Mouse (Mus musculus) frontal cortex, adult 2 months (tissue): ENCODE results near the gene Vwa7. TPM values are rescaled to one million over a fixed set of nuclear protein-coding genes. Genes with fewer than 3 reads are reported as not detected.
A peak's percentile ranks its signal among the peaks of the same experiment; 100 is the strongest.

ENCODE experiments used
- DNase-seq, 2 experiments: peaks; one replicate each; pipeline ENCODE4 v3.0.0; 2022; ENCODE audit warnings: low spot score in 1 of 2; ENCODE audit errors: extremely low spot score in 1 of 2
- polyA plus RNA-seq: library from polyadenylated mRNA; depleted of rRNA; stranded (reverse); fragments of >200 nt; gene quantifications from 2 replicates; pipeline ENCODE4 v1.2.3, GENCODE M21; 2012

The Vwa7 gene
- polyA plus RNA-seq, 1 experiment = 0.48 TPM

DNA sequence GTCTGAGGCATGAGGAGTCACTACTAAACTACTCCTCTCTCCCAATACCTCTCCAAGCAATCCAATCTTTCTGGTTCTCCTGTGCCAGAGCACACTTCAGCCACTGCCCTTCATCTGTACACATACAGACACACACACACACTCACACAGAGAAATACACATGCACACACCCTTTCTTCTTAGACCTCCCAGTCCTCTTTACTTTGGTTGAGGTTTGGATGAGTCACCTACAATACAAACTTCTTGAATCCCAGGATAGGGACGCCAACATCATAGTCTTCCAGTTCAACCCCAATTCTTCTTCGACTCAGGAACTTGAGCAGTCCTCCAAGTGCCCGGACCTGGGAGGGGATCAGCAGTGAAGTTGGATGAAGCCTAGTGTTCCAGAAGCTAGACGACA is 27.4 kb downstream of the Vwa7 start:
- no peak for DNase-seq

DNA sequence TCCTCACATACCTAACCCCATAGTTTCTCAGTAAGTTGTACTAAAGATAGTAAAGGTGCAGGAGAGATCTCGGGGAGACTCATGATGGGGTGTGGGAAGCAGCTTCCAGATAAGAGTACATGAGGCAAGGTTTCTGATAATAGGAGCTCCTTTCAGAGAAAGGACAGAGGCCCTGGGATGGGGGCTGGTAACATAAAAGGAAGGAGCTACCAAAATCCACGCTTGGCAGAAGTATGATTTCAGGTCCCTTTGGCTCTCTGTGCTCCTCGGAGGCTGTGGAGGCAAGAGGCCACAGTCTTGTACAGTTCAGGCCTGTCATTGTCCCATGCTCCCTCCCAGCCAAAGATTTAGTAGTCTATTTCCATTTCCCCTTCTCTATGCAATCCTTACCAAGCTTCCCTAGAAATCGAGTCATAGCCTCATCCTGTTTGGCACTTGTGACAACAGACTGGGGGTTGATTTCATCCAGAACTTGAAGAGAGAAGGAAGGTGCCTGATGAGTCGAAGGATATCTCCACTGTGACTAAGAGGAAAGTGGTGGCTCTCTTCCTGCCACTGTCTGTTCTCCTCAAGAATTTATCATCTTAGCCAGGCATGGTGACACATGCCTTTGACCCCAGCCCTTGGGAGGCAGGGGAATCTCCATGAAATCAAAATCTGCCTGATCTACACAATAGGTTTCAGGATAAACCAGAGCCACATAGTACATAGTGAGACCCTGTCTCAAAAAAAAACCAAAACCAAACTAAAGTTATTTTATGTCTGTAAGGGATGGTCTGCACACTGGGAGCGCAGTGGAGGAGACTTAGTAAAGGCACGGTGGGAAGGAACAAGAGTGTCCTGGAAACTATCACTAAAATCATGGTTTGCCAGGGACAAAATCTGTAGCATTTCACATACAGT is 28.8 kb downstream of the Vwa7 start:
- DNase-seq = no peak

DNA sequence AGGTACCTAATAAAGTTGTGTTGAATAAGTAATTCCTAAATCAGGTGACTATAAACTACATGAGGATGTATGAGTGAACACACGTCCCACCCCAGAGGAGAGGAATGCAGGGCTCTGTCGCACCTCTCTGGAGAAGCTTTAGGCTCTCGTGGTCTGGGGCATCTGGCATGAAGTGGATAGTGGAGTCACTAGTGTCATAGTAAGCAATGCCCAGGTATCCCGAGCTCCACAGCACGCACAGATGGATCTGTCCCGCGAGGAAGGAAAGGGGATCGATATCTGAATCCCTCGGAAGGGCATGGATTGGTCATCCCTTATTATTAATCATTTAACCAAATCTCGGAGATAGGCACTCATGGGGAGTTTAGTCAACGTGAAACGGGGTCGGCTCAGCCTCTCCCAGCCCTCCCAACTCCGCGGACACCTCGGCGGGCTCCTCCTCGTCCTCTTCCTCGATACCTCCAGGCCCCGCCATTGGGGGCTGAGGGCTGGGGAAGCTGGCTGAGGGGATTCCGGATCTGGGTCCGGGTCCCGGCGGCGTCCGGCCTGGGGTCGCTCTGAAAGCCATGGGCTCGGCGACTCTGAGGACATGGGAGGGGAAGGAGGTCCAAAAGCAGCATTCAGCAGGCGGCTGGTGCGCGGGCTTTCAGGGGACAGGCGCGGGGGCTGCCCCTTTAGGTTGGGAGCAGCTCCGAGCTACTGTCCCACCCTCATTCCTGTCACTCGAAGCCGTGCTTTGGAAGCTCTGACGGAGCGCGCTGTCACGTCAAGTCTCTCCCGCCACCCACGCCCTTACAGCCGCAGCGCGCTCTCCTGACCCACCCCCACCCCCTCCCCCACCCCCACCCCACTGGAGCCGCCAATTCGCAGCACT is 29.7 kb downstream of the Vwa7 start:
- no peak for DNase-seq

DNA sequence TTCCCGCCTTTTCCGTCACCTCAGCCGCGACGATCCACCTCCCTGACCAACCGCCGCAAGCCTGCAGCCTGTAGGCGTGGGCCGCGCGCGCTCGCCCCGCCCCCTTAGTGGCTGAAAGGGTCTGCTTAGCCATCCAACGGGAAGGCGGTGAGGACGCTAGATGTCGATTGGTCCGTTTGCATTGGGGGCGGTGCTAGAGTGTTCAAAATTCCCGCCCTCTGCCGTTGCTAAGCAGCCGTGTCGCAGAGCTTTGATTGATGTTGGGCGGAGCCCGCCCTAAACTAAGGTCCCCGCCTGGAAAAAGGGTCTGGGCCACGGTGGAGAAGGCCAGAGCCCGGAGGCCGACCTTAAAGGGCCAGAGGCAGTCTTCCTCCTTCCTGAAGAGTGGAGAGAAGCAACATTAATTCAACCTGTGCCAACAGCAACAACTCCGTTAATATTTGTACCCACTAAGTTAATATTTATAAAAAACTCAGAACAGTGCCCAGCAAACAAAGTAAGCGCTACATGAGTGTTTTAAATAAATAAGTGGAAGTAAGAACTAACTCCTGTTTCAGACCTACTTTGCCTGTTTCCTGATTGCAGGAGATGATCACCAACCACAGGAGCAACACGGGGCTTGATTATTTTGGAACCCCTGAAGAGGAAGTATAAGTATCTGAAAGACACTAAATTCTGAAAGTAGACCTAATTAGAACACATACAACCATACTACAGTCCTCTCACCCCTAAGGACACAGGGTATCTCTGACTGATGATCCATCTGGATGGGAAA is 30.5 kb downstream of the Vwa7 start, which contains the start of gene Msh5:
TSS of gene Msh5 (minus strand) at position 65 of the 775 bp plus-strand sequence.
- peak; percentile 89 to 94 for DNase-seq

DNA sequence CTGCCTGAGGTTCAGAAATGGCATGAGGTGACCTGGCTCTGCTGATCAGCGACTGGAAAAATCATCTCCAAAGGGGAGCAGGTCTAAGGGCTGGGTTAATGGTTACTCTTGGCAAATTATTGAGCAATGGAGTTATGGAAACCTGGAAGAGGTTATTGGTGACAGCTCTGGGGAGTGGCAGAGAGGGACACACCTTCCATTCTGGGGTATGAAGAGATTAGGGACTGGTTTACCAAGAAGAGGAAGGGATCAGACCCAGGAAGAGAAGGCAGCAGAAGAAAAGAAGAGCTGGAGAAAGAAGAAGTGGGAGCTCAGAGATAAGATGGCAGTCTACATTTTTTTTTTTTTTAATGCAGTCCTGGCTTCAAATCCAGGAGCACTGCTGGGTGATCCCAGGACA is 31.3 kb downstream of the Vwa7 start:
- no peak for DNase-seq

DNA sequence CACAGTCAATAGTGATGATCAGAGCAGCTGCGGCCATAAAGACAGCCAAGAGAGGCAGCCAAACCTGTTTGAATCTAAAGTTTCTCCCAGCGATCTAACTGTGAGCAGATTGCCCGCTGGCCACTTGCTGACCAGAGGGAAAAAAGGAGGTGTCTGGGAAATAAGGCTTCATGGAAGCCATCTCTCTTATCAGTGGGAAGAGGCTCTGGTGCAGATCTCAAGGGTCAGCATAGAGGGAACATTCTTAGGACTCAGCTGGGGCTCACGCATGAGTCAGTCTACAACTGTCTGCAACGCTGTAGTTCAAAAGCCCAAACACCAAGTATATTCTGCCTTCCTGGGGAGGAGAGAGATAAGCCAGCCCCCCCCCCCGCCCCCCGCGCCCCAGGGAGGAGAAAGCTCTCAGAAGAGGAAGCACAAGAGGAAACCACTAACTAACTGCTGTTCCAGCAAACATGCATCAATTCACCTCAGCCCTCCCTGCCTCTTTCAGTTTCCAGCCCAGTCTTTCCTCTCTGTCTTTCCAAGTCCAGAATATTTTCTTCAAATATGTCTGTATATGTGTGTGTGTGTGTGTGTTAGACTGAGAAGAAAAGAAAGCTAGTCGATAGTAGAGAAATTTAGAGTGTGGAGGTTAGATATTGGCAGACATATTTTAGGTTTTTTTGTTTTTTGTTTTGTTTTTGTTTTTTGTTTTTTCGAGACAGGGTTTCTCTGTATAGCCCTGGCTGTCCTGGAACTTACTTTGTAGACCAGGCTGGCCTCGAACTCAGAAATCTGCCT is 32.0 kb downstream of the Vwa7 start:
- no peak for DNase-seq

DNA sequence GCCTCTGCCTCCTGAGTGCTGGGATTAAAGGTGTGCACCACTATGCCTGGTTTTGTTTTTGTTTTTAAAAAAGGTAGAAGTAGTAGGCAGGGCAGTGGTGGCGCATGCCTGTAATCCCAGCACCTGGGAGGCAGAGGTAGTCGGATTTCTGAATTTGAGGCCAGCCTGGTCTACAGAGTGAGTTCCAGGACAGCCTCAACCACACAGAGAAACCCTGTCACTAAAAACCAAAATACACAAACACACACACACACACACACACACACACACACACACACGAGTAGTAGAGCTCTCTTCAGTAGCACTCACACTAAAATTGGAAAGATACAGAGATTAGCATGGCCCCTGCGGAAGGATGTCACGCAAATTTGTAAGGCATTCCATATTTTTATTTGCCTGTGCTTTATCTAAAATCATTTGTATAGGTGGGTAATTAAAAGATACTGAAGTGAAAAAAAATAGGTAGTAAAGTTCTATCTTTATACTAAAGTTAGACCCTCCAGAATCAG is 32.6 kb downstream of the Vwa7 start:
- DNase-seq = no peak

DNA sequence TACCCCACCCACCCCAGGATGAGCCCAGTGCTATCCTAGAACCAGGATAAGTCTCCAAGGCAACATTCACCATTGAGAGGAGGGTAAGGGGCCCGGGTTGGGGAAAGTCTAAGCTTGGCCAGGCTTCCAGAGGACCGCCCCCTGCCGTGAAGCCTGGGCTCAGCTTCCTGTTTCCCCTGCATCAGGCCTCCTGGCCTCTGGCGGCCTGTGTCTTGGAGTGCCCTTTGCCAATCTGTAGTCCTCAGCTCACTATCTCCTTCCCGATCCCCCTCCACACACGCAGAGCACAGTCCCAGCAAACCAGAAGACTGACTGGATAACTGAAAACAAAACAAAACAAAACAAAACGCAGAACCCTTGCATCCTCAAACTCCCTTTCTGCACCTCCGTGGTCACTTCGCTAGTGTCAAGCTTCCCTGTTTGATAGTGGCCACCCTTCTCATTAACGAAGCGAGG is 33.2 kb downstream of the Vwa7 start, which contains the start of gene Clic1:
TSS of gene Clic1 (plus strand) at position 406 of the 456 bp plus-strand sequence.
- no peak for DNase-seq

DNA sequence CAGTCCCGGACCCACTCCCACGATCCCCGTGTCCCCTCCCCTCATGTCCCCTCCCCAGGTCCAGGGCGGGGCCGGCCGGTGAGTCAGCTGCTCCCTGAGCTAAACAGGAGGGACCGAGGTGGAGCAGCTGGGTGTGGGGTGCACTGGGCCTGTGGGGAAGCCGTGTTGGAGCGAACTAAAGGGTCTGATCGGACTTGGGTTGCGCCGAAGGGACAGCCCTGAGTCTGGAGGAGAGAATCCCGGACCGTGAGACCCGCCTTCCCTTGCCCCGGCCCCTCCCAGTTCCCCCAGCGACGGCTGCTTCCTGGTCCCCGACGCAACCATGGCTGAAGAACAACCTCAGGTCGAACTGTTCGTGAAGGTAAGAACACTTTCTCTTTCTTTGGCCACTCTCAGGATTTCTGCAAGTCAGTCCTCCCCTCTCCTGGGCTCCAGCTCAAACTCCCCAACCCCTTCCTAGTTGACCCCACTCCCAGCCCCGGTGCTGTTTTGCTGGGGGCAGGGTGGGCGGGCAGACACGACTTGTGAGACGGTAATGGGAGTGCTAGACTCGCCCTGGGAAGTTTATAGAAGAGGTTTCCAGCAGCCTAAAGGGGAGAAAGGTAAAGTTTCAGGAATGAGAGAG is 33.9 kb downstream of the Vwa7 start:
- DNase-seq = no peak

DNA sequence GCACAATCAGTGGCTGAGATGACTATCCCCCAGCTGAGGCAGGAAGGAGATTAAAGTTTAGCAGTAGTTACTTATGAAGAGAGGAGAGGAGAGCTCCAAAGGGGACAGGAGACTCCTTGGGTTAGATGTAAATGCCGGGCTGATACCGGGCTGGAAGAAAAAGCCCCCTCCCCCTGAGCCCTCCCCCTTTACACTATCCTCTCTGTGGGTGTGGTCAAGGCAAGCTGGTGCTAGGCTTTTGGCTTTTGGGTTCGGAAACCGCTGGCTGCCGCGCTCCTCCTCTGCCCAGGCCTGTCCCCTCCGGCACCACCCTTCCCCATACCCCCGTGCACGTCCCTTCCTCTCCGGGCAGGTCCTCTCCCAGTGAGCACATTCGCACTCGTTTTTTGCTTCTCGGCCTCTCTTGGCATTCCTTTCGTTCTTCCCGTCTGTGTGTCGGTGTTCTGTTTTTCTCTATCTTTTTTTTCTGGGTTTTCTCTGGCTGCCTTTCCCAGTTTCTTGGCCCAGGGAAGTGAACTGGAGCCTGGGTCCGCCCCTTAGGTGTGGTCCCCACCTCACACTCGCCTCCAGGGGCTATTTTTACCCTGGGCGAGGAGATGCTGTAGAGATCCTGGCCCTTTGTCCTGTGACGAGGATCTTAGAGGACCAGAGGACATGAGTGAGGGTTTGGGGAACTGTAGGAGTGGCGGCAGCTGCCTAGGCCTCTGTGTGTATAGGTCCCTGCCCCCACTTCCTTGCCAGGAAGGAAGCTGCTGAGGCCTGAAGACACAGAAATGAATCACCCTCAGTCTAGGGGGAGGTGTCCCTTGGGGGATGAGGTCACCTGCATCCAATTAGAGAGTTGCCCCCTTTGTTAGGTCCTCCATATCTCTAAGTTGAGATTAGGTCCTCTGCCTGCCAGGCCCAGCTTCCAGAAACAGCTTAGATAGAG is 35.0 kb downstream of the Vwa7 start:
- no peak for DNase-seq

DNA sequence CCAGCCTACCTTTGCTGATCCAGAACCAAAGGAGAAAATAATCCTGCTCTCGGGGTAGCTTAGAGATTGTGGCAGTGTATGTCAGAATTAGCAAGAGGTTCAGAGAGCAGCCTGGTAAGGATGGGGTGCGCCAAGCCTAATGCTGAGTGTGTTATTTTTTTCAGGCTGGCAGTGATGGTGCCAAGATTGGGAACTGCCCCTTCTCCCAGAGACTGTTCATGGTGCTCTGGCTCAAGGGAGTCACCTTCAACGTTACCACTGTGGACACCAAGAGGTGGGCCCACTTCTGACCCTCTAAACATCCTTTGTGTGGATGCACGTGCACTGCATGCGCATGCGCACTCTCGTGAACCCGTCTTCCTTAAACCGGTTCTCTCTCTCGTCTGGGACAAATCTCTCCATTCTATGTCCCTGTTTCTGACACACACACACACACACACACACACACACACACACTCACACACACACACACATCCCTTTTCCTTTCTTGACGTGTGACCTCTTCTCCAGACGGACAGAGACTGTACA is 36.0 kb downstream of the Vwa7 start:
- no peak for DNase-seq

DNA sequence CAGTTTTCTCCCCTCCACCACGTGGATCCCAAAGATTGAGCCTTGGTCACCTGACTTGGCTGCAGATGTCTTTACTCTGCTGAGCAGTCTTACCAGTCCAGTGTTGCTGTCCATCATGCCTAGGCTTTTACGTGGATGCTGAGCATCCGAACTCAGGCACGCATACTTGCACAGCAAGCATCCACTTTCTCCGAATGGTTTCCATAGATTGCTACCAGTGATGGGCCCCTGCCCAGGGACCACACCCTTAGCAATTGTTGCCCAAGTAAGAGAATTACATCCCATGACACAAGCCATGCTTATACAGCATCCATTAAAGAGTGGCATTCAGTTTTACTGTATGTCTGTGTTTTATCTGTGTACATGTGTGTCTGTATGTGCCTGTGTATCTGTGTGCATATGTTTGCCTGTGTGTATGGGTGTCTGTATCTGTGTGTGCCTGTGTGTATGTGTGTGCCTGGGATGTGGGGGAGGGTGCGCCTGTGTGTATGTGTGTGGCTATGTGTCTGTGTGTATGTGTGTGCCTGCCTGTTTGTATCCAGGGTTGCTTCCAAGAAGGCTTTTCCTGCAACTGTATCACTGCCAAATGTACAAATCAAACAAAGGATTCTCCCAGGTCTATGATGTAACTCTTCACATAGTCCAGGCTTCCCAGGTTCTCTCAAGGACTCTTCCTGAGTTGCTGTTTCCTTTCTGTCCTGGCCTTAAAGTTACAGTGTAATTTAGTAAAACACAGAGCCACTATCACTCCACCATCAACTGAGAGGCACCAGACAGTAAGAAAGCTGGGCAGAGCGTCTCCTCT is 39.5 kb downstream of the Vwa7 start:
- no peak for DNase-seq

DNA sequence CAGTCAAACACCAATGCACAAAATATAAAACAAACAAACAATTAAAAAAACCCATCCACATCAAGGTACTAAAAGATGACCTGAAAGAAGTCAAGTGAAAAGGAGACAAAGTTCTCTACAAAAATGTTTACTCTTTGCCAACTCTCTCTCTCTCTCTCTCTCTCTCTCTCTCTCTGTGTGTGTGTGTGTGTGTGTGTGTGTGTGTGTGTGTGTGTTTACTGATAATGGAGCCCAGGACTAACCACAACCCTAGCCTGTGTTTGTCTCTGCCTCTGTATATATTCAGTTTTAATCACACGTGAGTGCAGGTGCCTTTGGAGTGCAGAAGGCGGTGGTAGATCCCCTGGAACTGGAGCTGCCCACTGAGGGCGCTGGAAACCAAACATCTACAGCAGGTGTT is 40.7 kb downstream of the Vwa7 start:
- no peak for DNase-seq

DNA sequence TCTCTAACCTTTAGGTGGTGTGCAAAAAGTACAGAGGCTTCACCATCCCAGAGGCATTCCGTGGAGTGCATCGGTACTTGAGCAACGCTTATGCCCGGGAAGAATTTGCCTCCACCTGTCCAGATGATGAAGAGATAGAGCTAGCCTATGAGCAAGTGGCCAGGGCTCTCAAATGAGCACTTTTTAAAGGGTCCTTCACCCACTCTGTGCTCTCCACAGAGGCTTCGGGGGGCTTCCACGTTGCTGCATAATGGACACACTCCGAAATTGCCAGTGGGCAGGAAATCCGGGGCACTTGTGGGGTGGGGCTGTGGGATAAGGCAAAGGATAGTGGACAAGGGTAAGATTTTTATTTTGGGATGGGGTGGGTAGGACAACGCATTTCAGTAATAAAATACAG is 41.9 kb downstream of the Vwa7 start:
- DNase-seq = no peak

DNA sequence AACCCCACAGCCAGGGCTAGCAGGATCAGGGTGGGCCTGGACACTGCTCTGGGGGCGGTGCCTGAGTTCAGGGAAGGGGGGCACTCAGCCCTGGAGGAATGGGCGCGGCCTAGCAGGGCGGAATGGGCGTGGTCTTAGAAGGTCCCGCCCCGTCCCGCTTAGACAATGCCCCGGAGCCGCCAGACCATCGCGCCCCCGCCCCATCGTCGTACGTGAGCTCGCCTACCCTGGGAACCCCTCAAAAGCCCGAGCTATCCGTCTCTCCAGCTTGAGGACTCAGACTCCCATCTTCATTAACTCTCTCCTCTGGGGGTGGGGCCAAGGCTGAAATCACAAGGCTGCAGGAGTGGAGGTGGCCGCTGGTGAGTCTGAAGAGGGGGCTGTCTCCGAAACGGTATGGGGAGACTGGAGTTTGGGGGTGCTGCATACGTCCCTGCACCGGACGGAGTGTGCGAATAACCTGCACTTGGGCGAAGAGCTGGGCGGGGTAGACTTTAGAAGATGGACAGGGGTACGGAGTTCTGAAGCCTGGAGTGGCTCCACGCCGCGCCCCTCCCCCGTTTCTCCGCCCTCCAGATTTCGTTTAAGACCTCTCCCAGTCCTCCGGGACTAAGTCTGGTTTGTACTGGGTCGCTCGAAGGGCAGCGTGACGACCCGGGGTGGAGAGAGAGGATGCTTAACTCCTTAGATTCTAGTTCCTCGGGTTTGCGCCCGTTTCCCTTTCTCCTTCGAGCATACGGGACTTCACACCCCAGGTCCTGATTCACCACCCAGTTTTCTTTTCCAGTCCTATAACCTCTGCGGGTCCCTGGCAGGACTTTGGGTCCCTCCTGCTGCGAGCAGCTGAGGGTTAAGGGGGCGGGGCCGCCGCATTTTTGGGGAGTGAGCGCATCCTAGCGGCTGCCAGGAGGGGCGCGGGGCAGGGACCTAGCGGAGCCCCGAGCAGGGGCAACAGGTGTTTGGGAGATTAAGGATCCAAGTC is 42.8 kb downstream of the Vwa7 start, which contains the start of gene Ddah2:
TSS of gene Ddah2 (plus strand) at position 125 of the 982 bp plus-strand sequence.
- peak in 1 of 2 experiments; percentile 75 for DNase-seq

DNA sequence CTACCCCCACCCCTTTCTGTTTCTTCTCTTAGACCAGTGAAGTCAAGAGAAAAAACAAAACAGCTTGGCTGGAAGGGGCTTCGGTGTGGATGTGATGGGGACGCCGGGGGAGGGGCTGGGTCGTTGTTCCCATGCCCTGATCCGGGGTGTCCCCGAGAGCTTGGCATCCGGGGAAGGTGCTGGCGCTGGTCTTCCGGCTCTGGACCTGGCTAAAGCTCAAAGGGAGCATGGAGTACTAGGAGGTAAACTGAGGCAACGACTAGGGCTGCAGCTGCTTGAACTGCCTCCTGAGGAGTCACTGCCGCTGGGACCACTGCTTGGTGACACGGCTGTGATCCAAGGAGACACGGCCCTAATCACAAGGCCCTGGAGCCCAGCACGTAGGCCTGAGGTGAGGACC is 43.7 kb downstream of the Vwa7 start:
- DNase-seq = no peak
